Mouse (Mus musculus) activated CD4-positive, CD25-positive, alpha-beta regulatory T cell, adult 4 months (primary cell): ENCODE measurements around the gene Ggact. TPM values are rescaled to one million over a fixed set of nuclear protein-coding genes. Genes with fewer than 3 reads are reported as not detected.

Experiments
- ATAC-seq: one replicate; pipeline ENCODE4 v1.8.0; 2017
- polyA plus RNA-seq, 2 experiments: library from polyadenylated mRNA; unstranded; fragments of 100-300 nt; shearing (Covaris generic); gene quantifications; one replicate each; pipeline ENCODE4 v1.2.1; 2017

Ggact gene
- 10 to 100 TPM; 22.4 to 35.6 TPM for polyA plus RNA-seq

DNA sequence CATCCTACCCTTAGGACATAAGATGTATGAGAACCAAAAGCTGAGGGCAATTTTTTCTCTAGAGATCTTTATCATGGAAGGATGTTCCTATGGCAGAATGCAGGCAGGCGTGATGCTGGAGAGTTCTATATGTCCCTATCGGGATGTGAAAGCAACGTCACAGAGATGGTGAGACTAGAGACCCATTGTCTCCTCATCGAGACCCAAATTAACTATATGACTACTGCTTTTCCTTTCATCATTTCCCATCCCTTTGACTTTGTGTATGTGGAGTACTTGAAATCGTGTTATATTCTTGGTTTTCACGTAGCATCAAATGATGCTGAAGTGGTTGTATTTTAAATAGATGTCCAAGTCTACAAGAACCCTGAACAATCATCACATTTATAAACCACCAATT lies at the start of gene Ggact:
Gene Ggact (minus strand): TSS at position 101 of the 400 bp plus-strand sequence.
- ATAC-seq = no peak

DNA sequence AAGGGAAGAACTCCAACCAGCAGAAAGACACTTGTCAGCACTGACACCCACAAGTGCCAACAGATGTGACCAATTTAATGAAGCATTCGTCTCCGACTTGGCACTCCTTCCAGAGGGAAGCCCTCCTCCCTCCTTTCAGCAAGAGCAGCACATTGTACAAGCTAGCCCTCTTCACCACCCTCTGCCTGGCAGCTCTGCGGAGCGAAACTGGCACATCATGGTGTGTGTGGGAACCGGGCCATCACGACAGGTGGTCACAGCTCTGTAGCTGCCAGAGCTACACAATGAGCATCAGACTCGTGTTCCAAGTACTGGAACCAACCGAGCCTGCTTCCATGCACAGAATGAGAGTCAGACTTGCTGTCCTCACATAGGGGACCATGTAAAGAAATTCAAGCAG lies 44.4 kb upstream of the Ggact start:
- no peak for ATAC-seq

DNA sequence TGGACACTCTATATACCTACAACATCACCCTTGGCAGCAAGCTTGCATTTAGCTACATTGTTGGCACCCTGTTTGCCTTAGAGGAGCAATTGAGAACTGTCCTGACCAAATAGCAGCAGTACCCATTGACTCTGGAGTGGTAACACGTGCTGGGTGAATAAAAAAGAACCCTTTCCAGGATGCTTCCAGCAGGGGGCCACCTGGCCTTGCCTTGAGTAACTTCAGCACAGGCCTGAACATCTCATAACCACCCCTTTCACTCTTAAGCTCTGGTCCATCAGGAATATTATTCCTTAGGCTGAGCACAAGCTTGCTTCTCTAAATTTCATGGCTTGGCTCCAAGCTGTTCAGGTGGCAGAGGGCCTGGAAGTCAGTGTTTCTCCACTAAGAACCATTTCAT lies 39.8 kb upstream of the Ggact start:
- no peak for ATAC-seq

DNA sequence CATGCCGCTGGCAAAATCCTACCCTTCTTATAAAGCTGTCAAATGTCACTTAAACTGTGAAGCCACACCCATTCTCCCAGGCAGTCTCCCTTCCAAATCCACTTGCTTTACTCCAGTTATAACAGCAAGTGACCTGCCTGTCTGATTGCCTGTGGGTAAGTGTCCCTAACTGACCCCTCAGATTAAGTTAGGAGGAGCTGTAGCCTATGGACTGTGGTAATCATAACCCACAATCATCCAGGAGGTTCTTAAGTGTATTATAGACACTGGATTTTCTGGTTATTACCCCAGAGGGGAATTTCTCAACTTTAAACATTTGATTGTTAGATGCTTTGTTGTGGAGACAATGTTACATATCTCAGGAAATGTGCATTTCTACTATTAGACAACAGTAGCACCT lies 39.0 kb upstream of the Ggact start:
- ATAC-seq = no peak

DNA sequence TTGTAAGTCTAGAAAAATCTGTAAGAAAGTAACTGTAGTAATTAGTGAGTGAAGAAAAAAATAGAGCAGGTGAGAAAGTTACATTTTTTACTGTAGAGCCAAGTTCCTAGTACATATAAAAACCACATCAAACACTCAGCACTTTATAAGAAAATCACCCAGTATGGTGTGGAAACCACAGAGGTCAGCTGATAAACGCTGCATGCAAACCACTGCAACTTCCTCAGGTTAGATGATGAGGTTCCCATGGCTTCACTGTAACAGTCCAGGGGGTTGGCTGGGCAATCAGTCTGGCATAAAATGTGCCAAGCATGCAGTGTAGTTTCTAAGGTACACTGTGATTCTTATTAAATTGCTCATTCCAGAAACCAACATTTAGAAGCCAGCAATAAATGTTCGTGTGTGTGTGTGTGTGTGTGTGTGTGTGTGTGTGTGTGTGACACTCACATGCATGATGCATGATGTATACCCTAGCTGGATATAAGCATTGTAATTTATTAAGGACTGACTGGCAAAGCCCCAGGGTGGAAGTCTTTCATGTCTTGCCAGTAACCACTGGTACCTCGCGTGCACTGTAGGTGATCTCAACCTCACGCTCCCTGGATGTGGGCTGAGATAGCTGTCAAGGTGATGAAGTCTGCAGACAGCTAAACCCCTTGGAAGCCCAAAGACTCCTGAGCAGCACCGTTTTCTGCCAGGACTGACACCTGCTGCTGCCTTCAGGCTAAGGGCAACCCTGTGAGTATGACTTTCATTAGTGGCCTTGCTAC lies 38.3 kb upstream of the Ggact start:
- peak; percentile 94 for ATAC-seq

DNA sequence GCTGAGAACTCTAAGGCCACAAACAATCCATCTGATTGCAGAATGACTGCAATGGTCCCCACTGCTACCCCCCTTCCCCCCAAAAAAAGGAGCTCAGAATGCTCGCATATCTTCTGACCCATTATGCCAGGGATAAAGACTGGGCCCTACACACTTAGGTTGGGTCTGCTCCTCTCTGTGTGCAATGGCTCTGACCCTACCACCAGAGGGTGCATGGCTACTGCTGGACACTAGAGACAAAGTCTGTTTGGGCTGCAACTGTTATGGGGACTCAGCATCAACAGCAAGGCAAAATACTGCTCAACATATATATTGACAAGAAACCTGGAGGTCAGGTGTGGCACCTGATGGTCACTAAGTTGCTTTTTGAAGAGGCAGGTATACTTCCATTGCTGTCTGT lies 37.4 kb upstream of the Ggact start:
- no peak for ATAC-seq

DNA sequence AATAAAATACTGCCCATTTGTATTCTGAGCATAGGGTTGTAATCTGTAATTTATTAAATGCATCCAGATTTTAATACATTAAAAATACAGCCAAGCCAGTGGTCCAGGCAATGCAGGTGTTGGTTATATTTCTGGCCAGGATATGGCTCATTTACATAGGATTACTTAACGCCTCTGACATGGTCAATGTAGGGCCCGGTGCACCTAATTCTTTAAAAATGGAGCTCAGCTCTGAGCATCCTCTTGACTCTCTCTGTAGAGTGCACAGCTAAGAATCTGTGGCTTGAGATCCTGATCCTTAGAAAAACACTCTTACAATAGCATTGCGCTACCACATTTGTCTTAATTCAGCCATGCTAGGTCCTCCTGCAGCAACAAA lies 29.9 kb upstream of the Ggact start:
- ATAC-seq = no peak

DNA sequence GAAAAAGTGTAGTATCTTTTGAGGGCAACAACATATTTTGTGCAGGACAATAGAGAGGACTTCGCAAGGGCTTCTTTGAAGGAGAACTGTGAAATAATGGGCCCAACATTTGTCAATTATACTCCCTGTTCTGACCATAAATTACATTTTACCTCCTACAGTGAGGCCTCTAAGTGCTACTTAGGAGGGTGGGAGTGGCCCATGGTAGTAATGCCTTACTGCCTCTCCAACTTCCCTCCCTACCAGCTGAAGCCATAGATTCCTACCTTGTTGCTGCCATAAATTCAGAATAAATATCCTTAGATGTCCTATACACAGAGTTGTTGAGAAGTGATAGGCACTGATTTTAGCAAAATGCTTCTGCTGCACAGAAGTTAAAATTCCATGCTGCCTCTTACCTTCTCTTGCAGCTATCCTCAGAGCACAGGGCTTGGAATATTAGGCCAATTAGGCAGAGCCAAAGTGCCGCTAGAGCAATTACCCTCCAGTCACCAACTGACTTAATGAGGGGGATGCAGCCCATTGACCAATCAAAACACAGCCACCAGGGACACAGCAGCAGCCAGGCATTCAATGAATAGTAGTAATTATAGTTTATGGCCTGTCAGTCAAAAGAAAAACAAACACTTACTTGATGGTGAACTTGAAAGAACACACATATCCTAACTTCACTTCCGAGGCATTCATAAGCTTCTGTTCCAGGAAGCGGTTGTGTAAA lies 29.4 kb upstream of the Ggact start:
- ATAC-seq = no peak

DNA sequence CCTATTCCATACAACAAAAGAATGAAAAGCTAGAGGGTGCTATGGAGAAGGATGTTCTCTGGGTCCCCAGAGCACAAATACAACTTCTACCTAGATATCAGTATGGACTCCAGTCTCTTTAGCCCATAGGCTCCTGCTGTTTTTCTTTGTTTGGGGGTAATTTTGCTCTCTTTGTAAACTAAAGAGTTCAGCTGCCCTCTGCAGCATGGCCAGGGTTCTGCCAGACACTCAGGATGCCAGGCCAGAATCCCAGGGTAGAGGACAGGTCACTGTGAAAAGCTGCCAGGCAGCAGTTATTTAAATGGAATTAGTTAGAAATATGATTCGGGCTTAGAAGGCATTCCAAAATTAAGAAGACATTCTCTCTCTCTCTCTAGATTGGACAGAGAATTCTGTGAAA lies 22.9 kb upstream of the Ggact start:
- ATAC-seq = no peak

DNA sequence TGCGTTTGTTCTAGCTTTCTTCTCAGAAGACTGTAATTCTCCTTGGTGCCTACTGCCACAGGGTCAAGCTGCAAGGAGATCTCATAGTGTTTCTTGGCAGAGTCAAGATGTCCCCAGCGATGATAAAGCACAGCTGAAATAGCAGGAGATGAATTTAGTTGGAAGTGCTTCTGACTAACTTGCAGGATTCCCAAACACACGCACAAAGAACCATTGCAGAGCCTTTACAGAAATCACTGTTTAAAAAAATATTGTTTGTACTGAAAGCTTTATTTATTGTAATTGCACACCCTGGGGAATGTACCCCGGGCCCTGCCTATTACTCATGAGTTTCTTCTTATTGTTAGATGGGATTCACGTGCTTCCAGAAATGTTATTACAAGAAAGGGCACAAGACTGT lies 6.5 kb upstream of the Ggact start:
- ATAC-seq = no peak

DNA sequence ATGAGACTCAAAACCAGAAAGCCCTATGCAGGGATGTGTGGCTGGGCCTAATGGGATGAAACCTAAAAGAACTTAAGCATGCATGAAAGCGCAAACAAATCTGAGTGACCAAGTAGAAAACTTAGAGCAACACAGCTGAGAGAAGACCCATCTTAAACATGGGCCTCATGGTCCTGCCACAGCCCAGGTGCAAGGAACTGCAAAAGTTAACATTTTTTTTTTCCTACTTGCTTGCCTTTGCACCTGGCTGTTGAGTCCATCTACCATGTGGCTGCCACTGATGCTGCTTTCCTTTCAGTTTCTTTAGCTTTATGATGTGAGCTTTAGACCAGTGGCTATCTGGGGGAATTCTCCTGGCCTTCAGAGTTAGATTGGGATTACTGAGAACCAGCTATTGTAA lies 4.1 kb upstream of the Ggact start:
- no peak for ATAC-seq

DNA sequence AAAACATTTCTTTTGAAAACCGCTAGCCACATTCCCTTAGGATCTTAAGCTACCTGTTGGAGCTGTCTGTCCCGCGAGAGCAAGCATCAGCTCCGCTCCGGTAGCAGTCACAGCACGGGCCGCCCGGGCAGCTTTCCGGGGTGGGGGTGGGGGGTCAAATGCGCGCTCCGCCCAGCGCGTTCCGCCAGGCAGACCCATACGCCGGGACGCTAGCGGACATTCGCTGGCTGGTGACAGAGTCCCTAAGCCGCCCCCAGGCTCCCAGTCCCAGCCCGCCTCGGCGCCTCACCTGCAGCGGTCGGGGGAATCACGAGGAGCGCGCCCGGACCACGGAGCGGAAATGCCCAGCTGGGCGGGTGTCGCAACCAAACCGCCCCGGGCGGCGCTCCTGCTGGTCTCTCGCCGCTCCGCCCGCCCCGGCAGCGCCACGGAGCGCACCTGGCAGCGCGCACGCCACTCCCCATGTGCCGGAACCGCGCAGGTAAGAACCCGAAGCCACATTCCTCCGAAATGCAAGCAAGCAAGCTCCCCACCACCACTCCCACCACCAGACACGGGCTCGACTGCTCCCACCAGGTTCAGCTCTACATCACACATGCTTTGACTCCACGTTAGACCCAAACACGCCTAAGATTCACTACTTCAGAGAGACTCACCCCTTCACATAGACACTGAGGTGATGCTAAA lies 602 bp downstream of the Ggact start:
- ATAC-seq = peak; percentile 74

DNA sequence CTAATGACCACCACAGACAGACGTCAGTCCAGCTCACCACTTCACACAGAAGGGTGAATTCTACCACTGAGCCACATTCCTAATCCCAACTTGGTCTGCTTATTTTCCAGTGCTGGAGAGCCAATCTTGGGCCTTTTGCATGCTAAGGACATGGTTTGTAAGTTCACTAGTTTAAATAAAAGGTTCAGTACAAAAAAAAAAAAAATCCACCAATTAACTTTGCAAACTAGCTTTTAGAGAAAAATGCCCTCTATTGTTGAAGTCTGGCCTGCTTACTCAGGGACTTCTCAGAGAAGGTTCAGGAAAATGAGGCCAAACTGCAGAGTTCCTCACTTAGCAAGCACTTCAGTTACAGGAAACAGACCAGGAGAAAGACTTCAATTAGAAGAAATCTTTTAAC lies 1.4 kb downstream of the Ggact start:
- ATAC-seq = no peak

DNA sequence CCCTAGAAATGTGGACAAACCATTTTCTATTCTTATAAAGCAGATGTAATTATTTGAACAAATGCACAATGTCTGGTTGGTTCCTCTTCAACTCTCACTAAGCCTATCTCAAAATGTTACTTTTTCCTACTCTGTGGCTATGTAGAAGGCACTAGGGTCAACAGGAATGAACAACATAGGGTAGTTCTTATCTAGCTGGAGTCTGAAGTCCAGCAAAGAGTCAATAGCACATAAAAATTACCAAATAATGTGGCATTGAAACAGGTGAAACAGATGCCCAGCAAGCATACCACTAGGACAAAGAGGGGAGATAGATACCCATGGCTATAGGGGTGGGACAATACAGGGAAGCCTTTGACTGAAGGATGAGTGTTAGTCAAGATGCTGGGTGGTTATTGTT lies 2.3 kb downstream of the Ggact start:
- ATAC-seq = no peak

DNA sequence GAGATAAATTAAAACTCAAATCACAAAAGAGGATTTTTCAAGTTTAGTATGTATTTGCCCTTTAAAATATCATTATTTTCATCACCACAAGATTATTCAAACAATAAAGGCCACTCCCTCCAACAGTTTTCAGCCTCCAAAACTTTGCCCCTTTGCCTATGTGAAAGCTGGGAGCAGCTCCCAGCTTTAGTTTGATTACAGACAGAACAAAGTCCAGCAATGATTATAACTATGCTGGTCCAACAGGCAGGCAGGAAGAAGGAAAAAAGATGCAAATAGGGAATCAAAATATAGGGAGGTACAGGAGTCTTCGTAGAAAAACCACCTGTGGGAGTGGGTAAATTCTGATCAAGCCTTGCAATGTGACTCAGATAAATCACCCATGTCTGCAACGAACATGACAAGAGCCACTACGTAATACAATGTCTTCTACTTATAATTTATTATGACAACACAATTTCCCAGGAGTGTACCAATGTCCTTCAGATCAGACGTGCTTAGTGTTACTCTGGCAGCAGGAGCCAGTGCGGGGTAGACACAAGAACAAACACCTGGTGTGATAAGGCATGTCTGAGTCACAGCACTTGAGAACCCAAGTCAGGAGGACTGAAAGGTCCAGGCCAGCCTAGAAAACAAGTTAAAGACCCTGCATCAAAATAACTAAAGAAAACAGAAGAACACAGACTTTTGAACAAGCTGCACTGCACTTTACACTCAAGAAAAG lies 4.0 kb downstream of the Ggact start:
- no peak for ATAC-seq

DNA sequence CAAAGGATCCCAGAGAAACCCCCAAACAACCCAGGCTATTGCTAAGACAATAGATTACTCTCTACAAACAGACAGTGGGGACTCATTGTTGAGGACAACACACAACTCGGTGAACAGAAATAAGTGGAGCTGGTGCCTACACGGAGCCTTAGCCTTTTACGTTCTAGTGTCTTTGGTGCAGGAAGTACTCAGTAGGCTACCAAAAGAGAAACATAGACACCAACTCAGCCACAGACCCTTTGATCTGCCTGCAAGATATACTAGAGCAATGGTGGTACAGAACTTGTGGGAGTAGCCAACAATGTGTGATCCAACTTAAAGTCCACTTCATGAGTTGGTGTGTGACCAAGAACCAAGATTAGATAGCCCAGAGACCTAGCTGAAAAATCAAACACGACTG lies 5.5 kb downstream of the Ggact start:
- peak; percentile 69 for ATAC-seq

DNA sequence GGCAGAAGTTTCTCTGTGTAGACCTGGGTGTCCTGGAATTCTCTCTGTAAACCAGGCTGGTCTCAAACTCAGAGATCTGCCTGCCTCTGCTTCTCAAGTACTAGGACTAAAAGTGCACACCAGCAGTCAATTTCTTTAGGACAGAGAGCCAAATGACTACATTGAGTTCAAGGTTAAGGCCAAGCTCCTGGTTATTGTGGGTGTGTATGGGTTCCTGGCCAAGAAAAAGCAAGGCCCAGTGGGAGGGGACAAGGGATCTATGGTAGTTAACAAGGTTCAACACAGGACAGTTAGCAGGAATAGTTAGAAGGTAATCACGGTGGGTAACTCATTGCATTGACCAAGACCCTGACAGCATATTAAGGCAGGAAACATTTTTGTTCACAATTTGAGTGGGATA lies 8.6 kb downstream of the Ggact start:
- ATAC-seq = no peak

DNA sequence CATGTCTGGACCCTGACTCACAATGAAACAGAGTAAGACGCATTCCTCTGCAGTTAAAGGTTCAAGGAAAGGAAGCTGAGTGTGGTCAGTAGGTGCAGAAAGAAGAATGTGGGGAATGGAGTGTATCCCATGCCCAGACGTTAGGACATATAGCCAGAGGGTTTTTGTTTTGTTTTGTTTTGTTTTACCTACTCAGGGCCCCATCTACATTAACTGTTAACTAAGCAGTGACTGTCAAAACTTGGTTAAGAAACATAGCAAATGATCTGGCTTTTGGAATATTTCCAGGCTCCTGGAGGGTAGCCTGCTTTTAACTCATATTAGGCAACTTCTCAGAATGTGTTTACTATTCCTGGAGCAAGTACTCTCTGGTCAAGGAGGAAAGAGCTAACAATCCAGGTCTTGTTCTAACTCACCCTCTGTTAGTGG lies 9.6 kb downstream of the Ggact start:
- no peak for ATAC-seq

DNA sequence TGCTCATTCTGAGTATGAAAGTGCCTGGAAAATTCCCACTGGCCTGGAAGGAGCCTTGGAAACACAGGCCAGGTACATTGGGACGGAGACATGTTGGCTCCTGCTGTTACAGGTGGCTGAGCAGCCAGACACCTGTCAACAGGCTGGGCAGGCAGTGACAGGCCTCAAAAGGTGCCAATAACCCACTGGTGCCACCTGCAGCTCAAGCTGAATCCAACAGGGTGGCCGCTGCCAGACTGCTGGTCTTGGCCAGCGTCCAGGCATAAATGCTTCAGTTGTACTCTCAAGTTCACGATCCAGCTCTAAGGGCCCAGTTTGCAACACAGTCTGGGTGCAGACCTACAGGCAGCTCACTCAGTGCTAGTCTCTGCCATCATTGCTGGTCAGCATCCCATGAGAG lies 10.7 kb downstream of the Ggact start:
- ATAC-seq = no peak

DNA sequence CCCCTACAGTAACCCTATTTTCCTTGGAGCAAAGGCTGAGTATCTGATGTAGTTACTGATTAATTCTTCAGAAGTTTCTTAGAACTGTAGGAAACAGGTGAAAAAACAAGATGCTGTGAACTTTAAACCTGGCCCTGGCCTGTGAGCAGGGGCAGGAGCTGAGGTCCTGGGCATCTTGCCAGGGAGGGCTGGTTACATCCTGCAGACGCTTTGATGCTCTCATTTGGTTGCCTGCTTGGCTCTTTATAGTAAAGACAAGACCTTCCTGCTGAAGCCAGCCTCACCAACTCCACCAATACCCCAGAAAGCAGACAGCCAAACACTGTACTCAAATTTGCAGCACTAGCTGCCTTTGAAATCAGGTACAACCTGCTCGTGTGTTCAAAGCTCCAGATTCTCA lies 11.4 kb downstream of the Ggact start:
- ATAC-seq = peak; percentile 98

DNA sequence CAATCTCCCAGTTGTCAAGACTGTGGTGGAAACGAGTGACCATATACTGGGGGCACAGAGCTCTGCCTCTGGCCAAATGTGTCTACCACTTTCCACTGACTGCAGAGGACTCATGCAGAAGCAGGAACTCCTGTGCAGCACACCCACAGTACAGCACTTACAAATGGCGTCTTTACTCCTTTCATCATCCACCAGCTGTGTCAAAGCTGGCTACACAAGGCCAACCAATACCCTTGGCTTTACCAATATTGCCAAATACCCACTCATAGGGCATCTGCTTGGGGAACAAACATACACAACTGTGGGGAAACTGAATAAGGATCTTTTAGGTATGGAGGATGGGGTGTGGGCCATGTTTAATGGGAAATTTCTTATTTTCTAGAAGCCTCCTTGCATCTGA lies 11.8 kb downstream of the Ggact start:
- ATAC-seq = peak; percentile 28

DNA sequence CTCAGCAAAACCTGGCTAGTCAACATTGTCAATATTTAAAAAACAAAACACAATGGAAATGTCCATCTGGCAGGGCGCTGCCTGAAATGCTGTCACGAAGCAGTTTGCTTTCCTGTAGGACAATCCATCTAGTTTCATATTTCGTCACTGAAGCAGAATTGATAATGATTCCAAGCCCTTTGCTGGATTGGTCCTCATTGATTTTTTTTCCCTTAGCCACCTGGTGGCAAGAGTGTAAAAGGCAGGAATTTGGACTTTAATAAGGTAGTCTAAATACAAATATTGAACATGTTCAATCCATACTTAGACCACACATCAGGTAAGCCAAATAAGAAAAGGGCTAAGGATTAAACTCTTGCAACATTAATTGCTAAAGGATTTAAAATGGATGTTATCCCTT lies 12.4 kb downstream of the Ggact start:
- no peak for ATAC-seq

DNA sequence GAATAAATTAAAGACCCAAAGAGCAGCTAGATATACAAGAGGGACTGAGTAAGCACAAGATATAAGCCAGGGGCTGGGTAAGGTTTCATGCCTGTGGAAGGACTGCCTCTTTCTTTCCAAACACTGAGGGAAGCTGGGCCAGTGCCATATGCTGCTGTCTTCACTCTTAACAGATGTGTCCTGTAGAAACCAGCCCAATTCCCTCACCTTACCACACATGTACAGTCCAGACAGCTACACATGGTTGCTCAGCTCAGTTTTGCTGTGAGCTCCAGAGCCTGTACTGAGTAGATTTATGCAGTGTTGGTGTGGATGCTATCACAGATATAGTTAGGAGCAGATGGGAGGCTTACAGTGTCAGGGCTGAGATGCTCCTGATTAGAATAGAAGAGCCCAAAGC lies 12.9 kb downstream of the Ggact start:
- no peak for ATAC-seq
